Mouse (Mus musculus) spleen, postnatal 4 days (tissue): ENCODE data around the gene 1700020N15Rik.
"Not testable (repeated sequence)": the region's sequence is repeated elsewhere in the genome, so short reads cannot be mapped to it uniquely, and the experiment has no call there.

Experiments used
- DNase-seq, 2 experiments: peaks; one replicate each; pipeline ENCODE4 v3.0.0; 2022; ENCODE audit warnings: low spot score in 2 of 2

The 1700020N15Rik gene

DNA sequence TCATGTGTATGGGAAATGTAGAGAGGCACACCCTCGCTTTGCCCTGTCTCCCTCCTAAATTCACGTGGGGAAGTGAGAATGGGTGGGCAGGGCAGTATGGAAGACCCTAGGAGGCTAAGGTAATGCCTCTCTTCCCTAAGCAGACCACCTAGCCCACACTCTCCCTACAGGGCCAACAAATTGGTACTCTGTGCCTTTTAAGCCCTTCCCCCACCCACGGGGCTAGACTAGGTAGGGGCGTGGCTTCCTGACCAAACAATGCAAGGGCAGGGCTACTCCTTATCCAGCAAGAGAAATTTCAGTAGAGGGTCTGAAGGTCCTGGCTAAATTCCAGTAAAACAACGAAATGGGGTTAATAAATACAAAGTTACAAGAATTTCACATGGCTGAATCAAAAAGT is at the start of gene 1700020N15Rik:
Gene 1700020N15Rik (plus strand): TSS at position 301 of the 400 bp plus-strand sequence.
- not testable (repeated sequence) for DNase-seq

DNA sequence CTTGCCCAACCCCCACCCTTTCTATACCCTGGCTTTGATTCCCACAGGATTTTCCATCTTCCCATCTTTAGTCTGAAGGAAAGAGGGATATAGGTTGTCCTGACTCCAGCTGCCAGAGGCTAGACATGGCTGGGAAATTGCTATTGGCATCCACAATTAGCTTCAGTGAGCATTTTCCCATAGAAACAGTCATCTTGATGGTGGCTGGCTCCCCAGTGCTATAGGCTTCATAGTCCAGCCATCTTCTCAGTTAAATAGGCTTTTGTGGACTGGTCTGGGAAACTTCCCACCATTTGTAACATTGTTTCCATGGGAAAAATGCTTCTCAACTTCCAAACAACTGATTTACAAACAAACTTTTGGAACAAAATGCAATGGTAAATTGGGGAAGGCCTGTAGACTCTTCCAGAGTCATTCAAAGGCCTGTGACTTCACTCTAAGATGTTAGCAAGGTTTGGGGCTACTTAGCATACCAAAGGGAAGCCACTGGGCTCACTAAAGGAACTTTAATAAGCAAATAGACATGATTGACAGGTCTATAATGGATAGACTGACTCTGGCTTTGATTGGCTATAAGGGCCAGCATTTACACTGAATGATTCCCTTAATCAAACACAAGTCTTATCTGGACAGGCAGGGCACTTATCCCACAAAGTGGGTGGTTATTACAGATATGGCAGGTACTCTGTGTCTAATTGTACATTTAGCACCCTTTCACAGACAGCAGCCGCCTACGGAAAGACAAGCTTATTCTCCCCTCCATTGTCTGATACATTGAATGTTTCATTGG is 31.9 kb downstream of the 1700020N15Rik start:
- no peak for DNase-seq
